Mouse (Mus musculus): Measurements from ENCODE around the gene Rnaset2b. TPM values are rescaled to one million over a fixed set of nuclear protein-coding genes. Genes with fewer than 3 reads are reported as not detected.
"Not testable (repeated sequence)": the region's sequence is repeated elsewhere in the genome, so short reads cannot be mapped to it uniquely, and the experiment has no call there.

Gene Rnaset2b
- polyA plus RNA-seq, 1 experiment from 2014 or later: 446 TPM

- peak; percentile 21 for ATAC-seq
- H3K36me3 ChIP-seq (ENCODE audit: insufficient read depth, low read length); H3K27ac ChIP-seq (ENCODE audit: low read length); H3K9me3 ChIP-seq (ENCODE audit: low read length); H3K9ac ChIP-seq (replicated peaks; ENCODE audit: low read depth); H3K4me1 ChIP-seq (ENCODE audit: insufficient read depth, low read depth, low read length); H3K27me3 ChIP-seq (replicated peaks; ENCODE audit: insufficient read depth, low read length): not testable (repeated sequence)
- Histone ChIP-seq H3K4me3 (ENCODE audit: low read depth, low read length) (peak within 1 kb of the TSS; percentile 43), H3K4me2 (replicated peaks; ENCODE audit: low read depth, low read length) (peak within 1 kb of the TSS; percentile 42)
- under 1% methylated on average over 37 of the region's 51 CpGs for WGBS
- DNase-seq (ENCODE audit: low spot score): peak; percentile 4
These were observed 9.7 kb upstream of the Rnaset2b start, which contains the start of gene Tagap1 for GRCm38 (mm10) chr17:6960776-6961175. TSS of gene Tagap1 (minus strand) at chr17:6961156.

GRCm38 (mm10) chr17:6961181-6962000 lies 9.0 kb upstream of the Rnaset2b start:
- peak; percentile 97 for ATAC-seq
- not testable (repeated sequence) for H3K4me1 ChIP-seq (ENCODE audit: insufficient read depth, low read depth, low read length); H3K36me3 ChIP-seq (ENCODE audit: insufficient read depth, low read length); H3K27me3 ChIP-seq (replicated peaks; ENCODE audit: insufficient read depth, low read length); H3K27ac ChIP-seq (ENCODE audit: low read length); H3K9me3 ChIP-seq (ENCODE audit: low read length); H3K9ac ChIP-seq (replicated peaks; ENCODE audit: low read depth)
- DNase-seq (ENCODE audit: low spot score): peak; percentile 23
- WGBS: 2% methylated on average over 13 of the region's 48 CpGs
- H3K4me3 ChIP-seq (ENCODE audit: low read depth, low read length): peak overlapping the region; percentile 43; the same call in 1 of the 2 replicates
- peak overlapping the region; percentile 34; the same call in 1 of the 2 replicates for H3K4me2 ChIP-seq (replicated peaks; ENCODE audit: low read depth, low read length)

GRCm38 (mm10) chr17:6962339-6962738 lies 8.1 kb upstream of the Rnaset2b start:
- not testable (repeated sequence) for H3K4me3 ChIP-seq (ENCODE audit: low read depth, low read length); H3K9me3 ChIP-seq (ENCODE audit: low read length); H3K4me2 ChIP-seq (replicated peaks; ENCODE audit: low read depth, low read length); H3K27ac ChIP-seq (ENCODE audit: low read length); ATAC-seq; H3K4me1 ChIP-seq (ENCODE audit: insufficient read depth, low read depth, low read length); H3K9ac ChIP-seq (replicated peaks; ENCODE audit: low read depth); H3K36me3 ChIP-seq (ENCODE audit: insufficient read depth, low read length); H3K27me3 ChIP-seq (replicated peaks; ENCODE audit: insufficient read depth, low read length)
- 52% methylated on average over 3 of the region's 6 CpGs for WGBS
- peak; percentile 4 for DNase-seq (ENCODE audit: low spot score)

GRCm38 (mm10) chr17:6962936-6963335 lies 7.5 kb upstream of the Rnaset2b start:
- not testable (repeated sequence) for H3K9me3 ChIP-seq (ENCODE audit: low read length); H3K4me2 ChIP-seq (replicated peaks; ENCODE audit: low read depth, low read length); H3K9ac ChIP-seq (replicated peaks; ENCODE audit: low read depth); H3K4me1 ChIP-seq (ENCODE audit: insufficient read depth, low read depth, low read length); H3K36me3 ChIP-seq (ENCODE audit: insufficient read depth, low read length); H3K27me3 ChIP-seq (replicated peaks; ENCODE audit: insufficient read depth, low read length); ATAC-seq; H3K27ac ChIP-seq (ENCODE audit: low read length); H3K4me3 ChIP-seq (ENCODE audit: low read depth, low read length)
- 20% methylated on average over 4 of the region's 4 CpGs for WGBS
- peak; percentile 18 for DNase-seq (ENCODE audit: low spot score)

- not testable (repeated sequence) for H3K9ac ChIP-seq (replicated peaks; ENCODE audit: low read depth); H3K27ac ChIP-seq (ENCODE audit: low read length); H3K27me3 ChIP-seq (replicated peaks; ENCODE audit: insufficient read depth, low read length); H3K4me3 ChIP-seq (ENCODE audit: low read depth, low read length); H3K9me3 ChIP-seq (ENCODE audit: low read length); H3K36me3 ChIP-seq (ENCODE audit: insufficient read depth, low read length); H3K4me2 ChIP-seq (replicated peaks; ENCODE audit: low read depth, low read length); ATAC-seq; H3K4me1 ChIP-seq (ENCODE audit: insufficient read depth, low read depth, low read length)
- peak; percentile 63 for TF ChIP-seq CTCF (IDR thresholded peaks at IDR 0.05)
- 16% methylated on average over 6 of the region's 6 CpGs for WGBS
- DNase-seq (ENCODE audit: low spot score): peak; percentile 11
These were observed 5.1 kb upstream of the Rnaset2b start for GRCm38 (mm10) chr17:6965364-6965763.

- H3K9ac ChIP-seq (replicated peaks; ENCODE audit: low read depth); H3K36me3 ChIP-seq (ENCODE audit: insufficient read depth, low read length); H3K27ac ChIP-seq (ENCODE audit: low read length); H3K27me3 ChIP-seq (replicated peaks; ENCODE audit: insufficient read depth, low read length); H3K9me3 ChIP-seq (ENCODE audit: low read length); DNase-seq (ENCODE audit: low spot score); H3K4me3 ChIP-seq (ENCODE audit: low read depth, low read length); H3K4me2 ChIP-seq (replicated peaks; ENCODE audit: low read depth, low read length); H3K4me1 ChIP-seq (ENCODE audit: insufficient read depth, low read depth, low read length): not testable (repeated sequence)
- WGBS: no CpG with 5 or more reads among the region's 1 CpGs
- 0 out of 2 replicates have a peak, but pooled peaks have one; percentile 18 for ATAC-seq
These were observed 2.8 kb upstream of the Rnaset2b start for GRCm38 (mm10) chr17:6967673-6968072.

GRCm38 (mm10) chr17:6971238-6971637 lies 804 bp downstream of the Rnaset2b start:
- not testable (repeated sequence) for H3K9me3 ChIP-seq (ENCODE audit: low read length); H3K36me3 ChIP-seq (ENCODE audit: insufficient read depth, low read length); ATAC-seq; DNase-seq (ENCODE audit: low spot score); H3K9ac ChIP-seq (replicated peaks; ENCODE audit: low read depth); H3K4me1 ChIP-seq (ENCODE audit: insufficient read depth, low read depth, low read length); H3K4me3 ChIP-seq (ENCODE audit: low read depth, low read length); H3K27ac ChIP-seq (ENCODE audit: low read length); H3K27me3 ChIP-seq (replicated peaks; ENCODE audit: insufficient read depth, low read length); H3K4me2 ChIP-seq (replicated peaks; ENCODE audit: low read depth, low read length)
- WGBS: 69% methylated on average over 8 of the region's 8 CpGs

- DNase-seq (ENCODE audit: low spot score): peak; percentile 60
- not testable (repeated sequence) for H3K9me3 ChIP-seq (ENCODE audit: low read length); H3K4me1 ChIP-seq (ENCODE audit: insufficient read depth, low read depth, low read length); H3K9ac ChIP-seq (replicated peaks; ENCODE audit: low read depth); H3K4me3 ChIP-seq (ENCODE audit: low read depth, low read length); H3K27ac ChIP-seq (ENCODE audit: low read length); H3K36me3 ChIP-seq (ENCODE audit: insufficient read depth, low read length); H3K4me2 ChIP-seq (replicated peaks; ENCODE audit: low read depth, low read length); H3K27me3 ChIP-seq (replicated peaks; ENCODE audit: insufficient read depth, low read length)
- 45% methylated on average over 3 of the region's 4 CpGs for WGBS
- ATAC-seq: peak; percentile 68
These were observed 2.5 kb downstream of the Rnaset2b start for GRCm38 (mm10) chr17:6972836-6973396.

- 55% methylated on average over 2 of the region's 3 CpGs for WGBS
- H3K9ac ChIP-seq (replicated peaks; ENCODE audit: low read depth): not testable (repeated sequence)
These were observed 4.6 kb downstream of the Rnaset2b start for GRCm38 (mm10) chr17:6974985-6975384.

More at GRCm38 (mm10) chr17:6974985-6975384, 4.6 kb downstream of the Rnaset2b start:
- not testable (repeated sequence) for H3K4me3 ChIP-seq (ENCODE audit: low read depth, low read length); ATAC-seq; H3K27ac ChIP-seq (ENCODE audit: low read length); H3K9me3 ChIP-seq (ENCODE audit: low read length); H3K27me3 ChIP-seq (replicated peaks; ENCODE audit: insufficient read depth, low read length); H3K4me2 ChIP-seq (replicated peaks; ENCODE audit: low read depth, low read length); H3K36me3 ChIP-seq (ENCODE audit: insufficient read depth, low read length); H3K4me1 ChIP-seq (ENCODE audit: insufficient read depth, low read depth, low read length); DNase-seq (ENCODE audit: low spot score)

Measured in lung, postnatal 0 days (tissue).